Mouse (Mus musculus) mouse embryonic stem cell (cell line): ENCODE measurements around the gene Rhoc.

Experiments used
- in situ Hi-C, 2 experiments: fragments of 300-500 bp; cut with MboI; formaldehyde crosslinking; loops; 1 replicate in 1 of 2; 3 replicates in 1 of 2; pipeline ENCODE4 v1.14.3; 2019 to 2020; ENCODE audit warnings: low sequenced_read_pairs in 2 of 2, low pct_unique_long_range_greater_than_20kb in 1 of 2, mixed read lengths in 1 of 2; ENCODE audit not compliant: unreplicated experiment in 1 of 2

Rhoc gene

DNA sequence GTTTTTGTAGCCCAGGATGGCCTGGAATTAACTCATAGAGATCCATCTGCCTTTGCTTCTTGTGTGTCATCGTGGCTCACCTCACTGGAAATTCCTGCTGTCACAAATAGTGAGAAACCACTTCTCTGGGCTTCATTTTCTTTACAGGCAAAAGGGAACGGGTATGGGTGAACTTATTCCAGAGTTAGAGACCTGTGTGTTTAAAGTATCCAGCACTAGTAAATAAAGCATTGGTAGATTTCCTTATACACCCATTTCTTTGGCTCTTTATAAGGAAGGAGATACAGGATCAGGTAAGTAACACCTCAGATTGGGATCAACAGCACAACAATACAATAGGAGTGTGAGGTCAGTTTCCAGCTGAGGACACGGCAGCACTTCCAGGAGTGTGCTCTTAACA, at the start of gene Rhoc:
Rhoc (plus strand) TSS at position 301 of the 400 bp plus-strand sequence.
- in situ Hi-C loops = loop anchor here in 1 of 2 experiments (25.0 kb wide), 1 partner anchor 174 kb away; the partner anchor contains the start of gene Wnt2b

DNA sequence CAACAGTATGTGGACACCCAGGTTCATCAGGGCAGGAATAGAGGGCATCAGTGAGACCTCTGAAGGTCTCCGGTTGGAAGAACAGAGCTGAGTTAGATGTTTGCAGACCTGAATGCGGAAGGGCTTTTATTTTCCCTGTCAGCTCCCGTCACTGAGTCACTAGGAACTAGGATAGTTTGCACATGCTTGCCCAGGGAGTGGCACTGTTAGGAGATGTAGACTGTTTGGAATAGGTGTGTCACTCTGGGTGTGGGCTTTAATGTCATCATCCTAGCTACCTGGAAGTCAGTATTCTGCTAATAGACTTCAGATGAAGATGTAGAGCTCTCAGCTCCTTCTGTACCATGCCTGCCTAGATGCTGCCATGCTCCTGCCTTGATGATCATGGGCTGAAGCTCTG, 46.2 kb upstream of the Rhoc start:
- in situ Hi-C loops = no loop called here

DNA sequence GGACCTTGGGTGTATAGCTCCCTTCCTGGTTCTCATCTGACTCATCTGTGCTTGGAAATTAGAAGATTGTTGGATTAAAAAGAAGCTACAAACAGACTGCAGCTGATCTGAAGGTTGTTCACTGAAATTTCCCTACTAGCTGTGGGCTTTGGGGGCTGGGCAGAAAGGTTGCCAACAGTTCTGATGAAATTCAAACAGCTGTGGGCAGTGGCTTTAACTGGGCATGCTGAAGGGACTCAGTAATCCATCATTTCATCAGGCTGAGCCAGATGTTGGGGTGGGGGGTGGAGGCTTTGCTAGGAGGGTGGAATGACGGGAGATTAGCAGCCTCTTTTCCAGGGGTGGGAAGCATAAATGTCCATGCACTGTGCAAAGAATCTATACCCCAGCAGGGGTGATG, 45.0 kb upstream of the Rhoc start:
- in situ Hi-C loops = no loop called here

DNA sequence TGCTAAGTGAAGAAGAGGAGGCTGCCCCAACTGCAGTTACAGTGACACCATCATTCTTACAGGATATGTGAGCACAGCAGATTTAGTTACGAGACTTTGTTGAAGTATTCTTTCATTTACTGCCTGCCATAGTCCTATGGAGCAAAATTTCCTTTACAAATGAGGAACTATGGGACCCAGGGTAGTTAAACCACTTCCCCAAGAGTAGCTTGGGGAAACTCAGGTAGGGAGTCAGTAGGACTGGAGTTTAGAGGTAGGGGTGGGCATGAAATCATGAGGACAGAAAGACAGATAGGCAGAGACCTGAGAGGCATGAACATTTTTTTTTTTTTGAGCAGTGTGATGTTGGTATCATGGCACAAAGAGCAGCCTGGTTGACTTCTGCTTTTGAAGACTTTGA, 44.3 kb upstream of the Rhoc start:
- in situ Hi-C loops = no loop called here

DNA sequence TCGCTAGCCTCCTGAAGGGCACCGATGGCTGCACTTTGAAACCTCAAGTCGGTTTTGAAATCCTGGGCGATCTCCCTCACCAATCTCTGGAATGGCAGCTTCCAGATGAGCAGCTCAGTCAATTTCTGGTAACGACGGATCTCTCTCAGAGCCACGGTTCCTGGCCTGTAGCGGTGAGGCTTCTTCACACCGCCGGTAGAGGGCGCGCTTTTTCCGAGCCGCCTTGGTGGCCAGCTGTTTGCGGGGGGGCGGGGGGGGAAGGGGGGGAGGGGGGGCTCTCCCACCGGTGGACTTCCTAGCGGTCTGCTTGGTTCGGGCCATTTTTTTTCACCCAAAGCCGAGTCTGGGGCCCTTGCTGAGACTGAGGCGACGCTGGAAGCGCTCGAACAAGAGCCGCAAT, 35.3 kb upstream of the Rhoc start:
- in situ Hi-C loops = loop anchor here in 1 of 2 experiments (25.0 kb wide), 1 partner anchor 309 kb away; the partner anchor contains the start of genes 4930564D02Rik and Cttnbp2nl

DNA sequence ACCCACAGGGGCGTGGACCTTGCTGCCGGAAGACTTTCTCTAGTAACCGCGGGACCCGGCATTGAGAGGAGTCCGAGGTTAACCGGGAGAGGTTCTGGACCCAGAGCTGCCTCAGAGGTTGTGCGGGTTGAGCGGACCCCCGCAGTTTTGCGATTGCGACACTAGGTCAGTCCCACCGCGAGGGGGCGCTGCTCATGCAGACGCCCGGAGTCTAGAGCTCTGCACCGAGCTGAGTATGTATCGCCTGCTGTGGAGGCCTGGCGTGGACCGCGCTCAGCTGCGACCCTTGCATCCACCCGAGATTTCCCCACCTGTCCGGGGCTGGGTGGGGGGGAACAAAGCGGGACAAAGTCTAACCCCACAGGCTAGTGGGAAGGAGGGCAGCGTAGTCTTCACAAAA, 29.8 kb upstream of the Rhoc start:
- in situ Hi-C loops = loop anchor here in 1 of 2 experiments (25.0 kb wide), 1 partner anchor 304 kb away; the partner anchor contains the start of genes 4930564D02Rik and Cttnbp2nl

DNA sequence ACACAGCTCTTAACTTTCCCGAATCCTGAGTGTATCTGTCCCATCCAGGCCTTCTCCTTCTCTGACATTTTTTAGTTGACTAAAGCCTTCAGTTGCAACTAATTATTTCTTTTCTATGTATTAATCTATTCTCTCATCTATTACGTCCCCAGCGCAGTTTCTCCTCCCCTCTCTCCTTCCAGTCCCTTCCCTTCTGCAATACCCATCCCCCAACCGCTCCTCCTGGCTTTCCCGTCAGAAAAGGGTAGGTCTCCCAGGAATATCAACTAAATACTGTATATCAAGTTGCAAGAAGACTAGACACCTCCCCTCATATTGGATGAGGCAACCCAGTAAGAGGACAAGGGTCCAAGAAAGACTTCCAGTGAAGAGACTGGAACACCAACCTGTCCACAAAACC, 29.3 kb upstream of the Rhoc start:
- in situ Hi-C loops = loop anchor here in 1 of 2 experiments (25.0 kb wide), 1 partner anchor 303 kb away; the partner anchor contains the start of genes 4930564D02Rik and Cttnbp2nl

DNA sequence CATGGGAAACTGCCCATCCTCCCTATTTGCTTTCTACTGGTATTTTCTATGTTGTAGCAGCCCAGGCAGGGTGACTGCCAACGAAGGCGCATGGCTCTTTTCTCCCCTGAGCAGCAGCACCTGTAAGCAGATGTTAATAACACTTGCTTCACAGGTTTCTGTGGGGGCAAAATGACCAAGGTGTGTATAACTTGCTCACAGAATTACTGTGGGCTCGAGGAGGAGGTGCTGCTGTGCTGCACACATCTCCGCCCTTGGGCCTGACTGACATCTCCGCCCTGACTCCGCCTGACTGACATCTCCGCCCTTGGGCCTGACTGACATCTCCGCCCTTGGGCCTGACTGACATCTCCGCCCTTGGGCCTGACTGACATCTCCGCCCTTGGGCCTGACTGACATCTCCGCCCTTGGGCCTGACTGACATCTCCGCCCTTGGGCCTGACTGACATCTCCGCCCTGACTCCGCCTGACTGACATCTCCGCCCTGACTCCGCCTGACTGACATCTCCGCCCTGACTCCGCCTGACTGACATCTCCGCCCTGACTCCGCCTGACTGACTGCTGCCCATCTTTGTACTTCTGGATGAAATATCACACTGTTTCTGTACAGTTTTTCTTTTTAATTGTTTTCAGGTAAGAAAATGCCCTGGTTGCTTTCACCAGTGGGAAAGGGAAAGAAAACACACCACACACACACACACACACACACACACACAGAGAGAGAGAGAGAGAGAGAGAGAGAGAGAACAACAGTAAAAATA, 25.9 kb upstream of the Rhoc start:
- in situ Hi-C loops = loop anchor here in 1 of 2 experiments (25.0 kb wide), 1 partner anchor 300 kb away; the partner anchor contains the start of genes 4930564D02Rik and Cttnbp2nl

DNA sequence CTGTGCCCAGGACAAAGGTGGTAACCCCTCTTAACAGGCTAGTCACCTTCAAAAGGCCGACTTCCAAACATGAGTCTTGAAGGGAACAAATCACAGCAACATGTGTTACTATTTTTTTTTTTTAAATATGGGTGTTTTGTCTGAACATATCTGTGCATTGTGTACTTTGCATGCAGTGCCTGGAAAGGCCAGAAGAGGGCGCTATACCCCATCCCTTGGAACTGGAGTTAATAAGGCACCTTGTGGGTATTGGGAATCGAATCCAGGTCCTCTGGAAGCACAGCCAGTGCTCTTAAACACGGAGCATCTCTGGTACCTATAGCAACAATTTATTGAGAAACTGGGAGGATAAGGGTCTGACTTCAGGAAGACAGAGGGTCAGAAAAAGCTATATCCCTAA, 23.2 kb upstream of the Rhoc start:
- in situ Hi-C loops = loop anchor here in 1 of 2 experiments (25.0 kb wide), 1 partner anchor 297 kb away; the partner anchor contains the start of genes 4930564D02Rik and Cttnbp2nl

DNA sequence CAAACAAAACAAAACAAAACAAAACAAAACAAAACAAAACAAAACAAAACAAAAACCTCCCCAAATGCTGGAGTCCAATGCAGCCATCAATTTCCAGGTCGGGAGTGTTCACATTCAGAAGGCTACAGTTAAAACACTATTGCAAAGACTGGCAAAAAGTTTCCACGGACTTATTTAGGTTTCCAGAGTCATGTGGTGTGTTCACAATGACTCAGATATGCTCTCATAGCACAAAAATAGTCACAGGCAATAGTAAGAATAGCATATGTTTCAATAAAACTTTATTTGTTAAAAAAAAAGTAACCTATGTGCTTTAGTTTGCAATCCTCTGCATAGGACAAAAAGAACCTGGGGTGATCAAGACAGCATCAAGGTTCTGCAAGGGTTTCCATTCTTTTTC, 21.0 kb upstream of the Rhoc start:
- in situ Hi-C loops = loop anchor here in 1 of 2 experiments (25.0 kb wide), 1 partner anchor 295 kb away; the partner anchor contains the start of genes 4930564D02Rik and Cttnbp2nl

DNA sequence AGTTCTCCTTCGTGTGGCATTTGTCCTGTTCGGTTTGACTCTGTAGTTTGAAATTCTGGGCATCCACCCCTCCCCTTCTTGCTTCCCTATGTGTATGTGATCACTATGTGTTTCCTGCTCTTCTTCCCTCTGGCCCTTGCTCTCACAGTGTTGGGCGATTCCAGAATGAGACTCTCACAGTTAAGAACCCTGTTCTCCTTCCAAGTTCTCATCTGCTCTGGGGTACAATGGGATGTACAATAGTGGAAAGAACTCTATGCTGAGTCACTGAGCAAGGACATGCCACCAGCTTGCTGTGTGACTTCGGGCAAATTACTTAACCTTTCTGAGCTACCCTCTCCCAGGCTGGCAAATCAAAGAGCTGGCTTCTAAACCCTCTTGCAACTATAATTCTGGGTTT, 20.5 kb upstream of the Rhoc start:
- in situ Hi-C loops = loop anchor here in 1 of 2 experiments (25.0 kb wide), 1 partner anchor 295 kb away; the partner anchor contains the start of genes 4930564D02Rik and Cttnbp2nl

DNA sequence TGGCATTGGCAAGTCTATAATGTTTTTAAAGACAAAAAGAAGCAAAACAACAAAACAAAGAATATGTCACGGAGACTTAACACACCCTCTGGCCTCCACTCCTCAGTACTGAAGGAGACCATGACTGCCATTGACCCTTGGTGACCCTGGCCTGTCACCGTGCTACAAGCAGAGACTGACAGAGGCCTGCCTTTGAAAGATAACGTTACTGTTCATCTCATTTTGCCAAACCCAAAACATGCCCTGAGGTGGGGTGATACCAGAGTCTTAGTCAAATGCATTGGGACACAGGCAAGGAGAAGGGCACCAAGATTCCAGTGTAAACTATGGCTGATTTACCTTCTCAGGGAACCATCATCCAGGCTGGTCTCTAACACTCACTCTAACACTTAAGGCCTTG, 19.0 kb upstream of the Rhoc start:
- in situ Hi-C loops = loop anchor here in 1 of 2 experiments (25.0 kb wide), 1 partner anchor 293 kb away; the partner anchor contains the start of genes 4930564D02Rik and Cttnbp2nl

DNA sequence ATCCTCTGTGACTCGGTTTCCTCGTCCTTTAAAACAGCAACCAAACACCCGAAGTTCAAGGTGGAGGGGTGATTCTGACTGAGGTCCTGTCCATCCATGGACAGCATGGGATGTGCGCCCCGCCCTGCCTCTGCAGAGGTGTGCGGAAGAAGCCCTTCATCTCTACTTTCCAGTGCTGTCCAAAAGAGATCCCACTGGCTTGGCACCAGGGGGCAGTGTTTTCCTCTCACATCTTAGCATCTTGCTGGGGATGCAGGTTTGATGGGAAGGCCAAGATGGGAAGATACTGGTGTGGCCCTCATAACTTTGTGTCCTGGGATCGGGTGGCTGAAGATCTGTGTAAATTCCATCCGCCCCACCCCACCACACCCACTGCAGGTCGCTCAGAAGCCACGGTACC, 18.1 kb upstream of the Rhoc start:
- in situ Hi-C loops = loop anchor here (5.0 to 25.0 kb wide), 3 partner anchors 195 to 292 kb away; partner anchors contain the start of genes 4930564D02Rik (in 1 of the 2), Cttnbp2nl (in 1 of the 2) and Wnt2b (in 1 of the 2)

DNA sequence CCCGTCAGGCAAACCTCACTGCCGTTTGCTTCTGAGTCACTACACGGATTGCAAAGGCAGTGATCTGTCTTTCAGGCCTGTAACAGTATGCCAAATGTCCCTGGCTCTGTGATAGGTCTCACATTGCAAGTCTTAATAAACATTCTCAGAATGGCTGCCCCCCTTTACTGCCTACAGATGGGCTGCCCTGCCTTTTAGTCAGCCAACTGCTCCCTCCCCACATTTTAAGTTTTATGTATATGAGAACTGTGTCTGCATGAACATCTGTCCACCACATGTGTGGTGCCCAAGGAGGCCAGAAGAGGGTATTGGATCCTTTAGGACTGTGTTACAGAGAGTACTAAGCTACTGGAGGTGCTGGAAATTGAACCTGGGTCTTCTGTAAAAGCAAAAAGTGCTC, 17.3 kb upstream of the Rhoc start:
- in situ Hi-C loops = loop anchor here (5.0 to 25.0 kb wide), 3 partner anchors 194 to 291 kb away; partner anchors contain the start of genes 4930564D02Rik (in 1 of the 2), Cttnbp2nl (in 1 of the 2) and Wnt2b (in 1 of the 2)

DNA sequence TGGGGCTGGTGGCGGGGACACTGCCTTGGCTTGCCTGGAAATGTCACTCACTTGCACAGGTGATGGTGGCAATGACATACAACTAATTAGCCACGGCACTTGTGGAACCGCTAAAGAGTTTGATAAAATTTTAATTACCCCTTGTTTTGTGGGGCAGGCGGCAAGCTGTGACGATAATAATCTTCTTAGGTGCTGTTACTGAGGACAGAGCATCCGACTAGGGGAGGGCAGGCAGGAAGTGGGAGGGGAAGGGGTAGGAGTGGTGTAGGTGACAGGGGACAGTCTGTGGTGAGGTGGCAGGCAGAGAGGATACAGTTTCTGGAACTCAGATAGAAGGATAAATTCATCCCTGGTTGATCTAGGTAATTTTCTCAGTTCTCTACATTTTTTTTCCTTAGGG, 16.7 kb upstream of the Rhoc start:
- in situ Hi-C loops = loop anchor here (5.0 to 25.0 kb wide), 3 partner anchors 193 to 291 kb away; partner anchors contain the start of genes 4930564D02Rik (in 1 of the 2), Cttnbp2nl (in 1 of the 2) and Wnt2b (in 1 of the 2)

DNA sequence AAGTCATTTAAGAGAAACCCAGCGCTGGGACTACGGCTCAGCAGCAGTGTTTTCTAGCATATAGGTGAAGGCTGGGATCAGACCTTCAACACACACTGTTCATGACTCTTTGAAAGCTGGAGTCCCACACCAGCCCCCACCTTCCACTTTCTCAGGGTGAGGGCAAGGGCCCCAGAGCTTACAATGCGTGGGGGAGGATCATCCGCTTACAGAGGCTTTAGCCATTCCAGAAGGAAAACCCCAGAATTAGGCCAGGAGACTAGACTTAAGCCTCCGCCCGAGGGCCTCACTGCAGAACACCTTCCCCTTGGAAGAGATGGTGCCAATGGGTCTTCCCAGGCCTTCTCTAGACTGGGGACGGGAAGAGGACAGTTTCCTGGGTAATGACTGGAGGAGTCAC, 14.9 kb upstream of the Rhoc start:
- in situ Hi-C loops = loop anchor here (5.0 to 25.0 kb wide), 3 partner anchors 192 to 289 kb away; partner anchors contain the start of genes 4930564D02Rik (in 1 of the 2), Cttnbp2nl (in 1 of the 2) and Wnt2b (in 1 of the 2)

DNA sequence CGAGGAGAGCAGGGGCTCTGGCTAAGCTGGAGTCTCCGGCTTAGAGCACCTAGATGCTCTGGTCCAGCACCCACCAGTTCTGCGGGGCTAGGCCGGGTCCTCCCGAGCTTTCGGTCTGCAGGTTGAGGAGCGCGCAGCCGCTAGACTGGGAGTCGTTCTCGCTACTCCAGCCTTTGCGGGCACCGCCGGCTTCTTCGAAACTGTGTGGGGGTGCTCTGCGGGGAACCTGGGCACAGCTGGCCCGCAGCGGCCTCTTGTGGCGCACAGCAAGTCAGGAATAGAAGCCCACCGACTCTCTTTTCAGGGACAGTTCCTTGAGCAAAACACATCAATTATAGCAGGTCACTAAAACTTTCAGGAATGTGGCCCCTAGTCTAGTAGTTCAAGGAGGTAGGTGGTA, 10.8 kb upstream of the Rhoc start:
- in situ Hi-C loops = loop anchor here (10.0 to 25.0 kb wide), 2 partner anchors 185 to 187 kb away; partner anchors contain the start of gene Wnt2b (in 2 of the 2)

DNA sequence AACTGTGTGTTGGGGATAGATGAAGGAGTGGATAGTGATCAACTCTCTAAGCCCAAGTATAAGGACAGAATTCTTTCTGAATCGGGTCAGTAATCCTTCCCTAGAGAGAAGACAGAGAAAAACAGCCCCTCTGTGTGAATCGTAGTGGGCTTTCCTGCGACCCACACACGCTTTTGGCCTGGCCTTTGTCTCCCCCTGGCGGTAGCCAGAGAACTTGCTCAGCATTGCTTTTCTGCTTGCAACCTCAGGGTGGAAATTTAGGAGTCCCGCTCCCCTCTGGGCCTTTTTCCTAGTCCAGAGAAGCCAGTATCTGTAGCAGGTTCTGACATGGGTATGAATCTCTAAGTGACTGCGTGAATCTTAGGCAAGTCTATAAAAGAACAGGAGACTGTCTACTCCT, 8.2 kb upstream of the Rhoc start:
- in situ Hi-C loops = loop anchor here (10.0 to 25.0 kb wide), 2 partner anchors 182 to 185 kb away; partner anchors contain the start of gene Wnt2b (in 2 of the 2)
